Mouse (Mus musculus) liver, embryonic 12.5 days (tissue): ENCODE measurements around the gene Ltbp1. TPM values are rescaled to one million over a fixed set of nuclear protein-coding genes. Genes with fewer than 3 reads are reported as not detected.

Experiments
- ATAC-seq: fragments of 200-750 bp; cut with Nextera tagmentation; 2 replicates; pipeline ENCODE4 v1.8.0; 2017; ENCODE audit warnings: moderate number of reproducible peaks, mild to moderate bottlenecking, moderate library complexity
- H3K27ac ChIP-seq: fragments of 300-500 bp; sonication (generic); 2 replicates; pipeline ENCODE4 v1.5.1; 2016; ENCODE audit warnings: mild to moderate bottlenecking
- H3K27me3 ChIP-seq: fragments of 300-500 bp; sonication (generic); replicated peaks from 2 replicates; pipeline ENCODE4 v1.6.1; 2016; ENCODE audit warnings: mild to moderate bottlenecking, moderate library complexity
- H3K36me3 ChIP-seq: fragments of 300-500 bp; sonication (generic); 2 replicates; pipeline ENCODE4 v1.6.1; 2016; ENCODE audit warnings: mild to moderate bottlenecking, moderate library complexity
- H3K4me1 ChIP-seq: fragments of 300-500 bp; sonication (generic); 2 replicates; pipeline ENCODE4 v1.6.1; 2016
- H3K4me2 ChIP-seq: fragments of 300-500 bp; sonication (generic); 2 replicates; pipeline ENCODE4 v1.6.1; 2016; ENCODE audit warnings: mild to moderate bottlenecking, moderate library complexity
- H3K4me3 ChIP-seq: fragments of 300-500 bp; sonication (generic); 2 replicates; pipeline ENCODE4 v1.5.1; 2016; ENCODE audit warnings: mild to moderate bottlenecking, moderate library complexity
- H3K9ac ChIP-seq: fragments of 300-500 bp; sonication (generic); 2 replicates; pipeline ENCODE4 v1.6.1; 2016; ENCODE audit warnings: mild to moderate bottlenecking, moderate library complexity
- H3K9me3 ChIP-seq: fragments of 300-500 bp; sonication (generic); replicated peaks from 2 replicates; pipeline ENCODE4 v1.6.1; 2016; ENCODE audit warnings: mild to moderate bottlenecking, moderate library complexity
- WGBS: fragments of 180-500 bp; shearing (Covaris S2); methylation state at CpG from one replicate; pipeline ENCODE4 v1.1.7; 2016; ENCODE audit not compliant: insufficient replicate concordance; 5-methylcytosine and 5-hydroxymethylcytosine counted together
- polyA plus RNA-seq: library from polyadenylated mRNA; unstranded; fragments of >200 nt; fragmentation: Nextera tagmentation; extraction: Ambion mirVana; gene quantifications from 2 replicates; pipeline ENCODE4 v1.2.1, GENCODE M21; 2016

The Ltbp1 gene
- polyA plus RNA-seq, 1 experiment from 2014 or later, result 7.4 TPM

DNA sequence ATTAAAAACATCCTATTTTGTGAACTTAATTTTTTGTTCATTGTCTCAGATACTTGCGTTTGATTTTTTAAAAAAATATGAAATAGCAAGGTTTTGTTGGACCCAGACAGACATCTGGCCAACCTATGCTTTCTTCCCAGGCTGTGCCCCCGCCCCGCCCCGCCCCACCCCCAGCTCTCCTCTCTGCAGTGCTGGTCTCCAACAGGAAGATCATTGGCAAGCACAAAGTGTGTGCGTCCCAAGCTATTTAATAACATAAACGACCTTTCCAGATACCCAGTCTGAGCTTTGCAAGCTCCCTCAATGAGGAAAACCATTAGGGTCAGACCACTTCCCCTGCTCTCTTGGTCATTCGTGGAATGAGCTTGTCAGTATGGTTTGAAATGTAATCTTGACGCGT is 330.3 kb downstream of the Ltbp1 start:
- WGBS, result 71% methylated on average over 9 of the region's 9 CpGs
- ATAC-seq, result no peak
- H3K9me3 ChIP-seq, result no peaks in the 10 kb centered on the region
- no peak overlapping the region for H3K9ac ChIP-seq
- H3K4me2 ChIP-seq, result no peak overlapping the region
- H3K27me3 ChIP-seq, result no peaks in the 10 kb centered on the region
- no peaks in the 10 kb centered on the region for H3K36me3 ChIP-seq
- H3K4me3 ChIP-seq, result no peak overlapping the region
- no peaks in the 10 kb centered on the region for H3K4me1 ChIP-seq
- H3K27ac ChIP-seq, result no peak overlapping the region

DNA sequence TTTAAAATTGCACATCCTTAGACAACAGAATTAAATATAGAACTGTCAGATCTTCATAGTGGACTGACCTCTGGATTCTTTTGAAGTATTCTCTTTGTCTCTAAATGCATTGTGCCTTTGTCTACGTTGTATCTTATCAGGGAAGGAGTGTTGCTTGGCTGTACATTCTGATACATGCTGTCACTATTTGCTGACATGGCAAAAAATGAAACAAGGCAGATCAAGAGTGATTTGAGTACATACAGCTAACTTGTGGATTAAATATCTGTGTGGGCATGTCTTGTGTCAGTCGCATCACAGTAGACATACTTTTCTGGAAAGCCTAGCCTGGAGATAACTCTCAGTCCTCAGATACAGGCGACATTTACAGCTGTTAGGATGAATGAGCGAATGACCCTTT is 335.9 kb downstream of the Ltbp1 start:
- Histone ChIP-seq H3K4me2 (no peak overlapping the region), H3K27me3 (no peaks in the 10 kb centered on the region), H3K36me3 (no peaks in the 10 kb centered on the region), H3K4me1 (no peaks in the 10 kb centered on the region), H3K4me3 (no peak overlapping the region), H3K27ac (no peak overlapping the region), H3K9ac (no peak overlapping the region), H3K9me3 (no peaks in the 10 kb centered on the region)
- no peak for ATAC-seq
- WGBS, result 62% methylated on average over 4 of the region's 4 CpGs

DNA sequence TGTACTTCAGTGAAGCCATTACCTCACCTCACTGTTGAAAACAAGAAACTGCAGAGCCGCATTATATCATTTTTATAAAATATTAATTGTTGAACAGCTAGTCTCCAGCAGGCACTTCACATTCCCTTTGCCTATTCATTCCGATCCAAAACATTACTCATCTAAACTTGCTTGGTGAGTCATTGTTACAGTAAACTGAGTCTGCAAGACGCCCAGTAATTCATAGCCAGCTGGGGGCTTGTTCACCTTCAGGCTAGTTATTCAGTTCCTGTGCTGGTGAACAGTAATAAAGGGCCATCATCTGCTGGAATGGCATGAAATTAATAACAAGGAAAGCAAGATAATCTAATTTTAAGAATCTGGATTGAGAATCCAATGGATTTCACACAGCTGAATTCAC is 339.7 kb downstream of the Ltbp1 start:
- no peak overlapping the region for H3K9ac ChIP-seq
- H3K36me3 ChIP-seq, result peaks cover 4% of the 10 kb centered on the region; the same call in 1 of the 2 replicates
- H3K27me3 ChIP-seq, result no peaks in the 10 kb centered on the region
- H3K4me2 ChIP-seq, result no peak overlapping the region
- H3K4me3 ChIP-seq, result no peak overlapping the region
- H3K27ac ChIP-seq, result no peak overlapping the region
- ATAC-seq, result no peak
- WGBS, result 81% methylated on average over 3 of the region's 3 CpGs
- no peaks in the 10 kb centered on the region for H3K4me1 ChIP-seq
- peaks cover 7% of the 10 kb centered on the region; the same call in 1 of the 2 replicates for H3K9me3 ChIP-seq

DNA sequence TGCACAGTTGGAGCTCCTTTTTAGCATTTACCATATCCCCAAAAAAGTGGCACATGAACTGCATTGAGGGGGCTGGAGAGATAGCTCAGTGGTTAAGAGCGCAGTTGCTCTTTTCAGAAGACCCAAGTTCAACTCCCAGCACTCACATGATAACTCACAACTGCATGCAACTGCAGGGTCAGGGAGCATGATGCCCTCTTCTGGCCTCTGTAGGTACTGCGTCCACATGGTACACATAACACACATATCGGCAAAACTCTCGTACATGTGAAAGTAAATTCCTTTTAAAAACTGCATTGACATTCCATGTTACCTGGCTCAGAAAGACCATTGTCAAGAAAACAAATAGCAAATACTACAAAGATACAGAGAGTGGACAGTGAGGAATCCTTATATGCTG is 342.0 kb downstream of the Ltbp1 start:
- ATAC-seq, result no peak

DNA sequence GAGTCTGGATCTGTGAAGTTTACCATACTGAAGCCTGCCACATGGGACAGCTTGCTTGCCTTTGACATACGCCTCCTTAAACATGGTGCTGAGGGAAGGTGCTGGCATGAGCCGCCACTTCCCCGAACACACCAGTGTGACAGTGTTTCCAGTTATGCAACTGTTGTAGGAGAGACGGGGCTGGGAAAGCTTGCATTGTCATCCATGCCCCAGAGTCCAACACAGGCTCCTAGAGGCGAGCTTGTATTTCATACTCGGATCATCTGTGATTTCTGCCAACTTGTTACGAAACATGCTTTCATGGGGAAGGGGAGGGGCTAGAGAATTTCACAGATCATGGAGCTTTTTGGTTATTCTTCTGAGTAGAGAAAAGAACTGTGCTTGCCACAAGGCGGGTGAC is 343.7 kb downstream of the Ltbp1 start:
- Histone ChIP-seq H3K4me1 (no peaks in the 10 kb centered on the region), H3K4me2 (no peak overlapping the region), H3K27ac (no peak overlapping the region), H3K9ac (no peak overlapping the region), H3K4me3 (no peak overlapping the region), H3K27me3 (no peaks in the 10 kb centered on the region), H3K9me3 (peaks cover 7% of the 10 kb centered on the region; the same call in 1 of the 2 replicates), H3K36me3 (peaks cover 4% of the 10 kb centered on the region; the same call in 1 of the 2 replicates)
- WGBS, result 73% methylated on average over 8 of the region's 8 CpGs
- ATAC-seq, result no peak

More for the DNA sequence above, 342.0 kb downstream of the Ltbp1 start:
- 90% methylated on average over 4 of the region's 4 CpGs for WGBS
- no peak overlapping the region for H3K4me3 ChIP-seq
- H3K27me3 ChIP-seq, result no peaks in the 10 kb centered on the region
- no peak overlapping the region for H3K4me2 ChIP-seq
- H3K9me3 ChIP-seq, result peaks cover 7% of the 10 kb centered on the region; the same call in 1 of the 2 replicates
- H3K9ac ChIP-seq, result no peak overlapping the region
- H3K27ac ChIP-seq, result no peak overlapping the region
- no peaks in the 10 kb centered on the region for H3K4me1 ChIP-seq
- H3K36me3 ChIP-seq, result peaks cover 4% of the 10 kb centered on the region; the same call in 1 of the 2 replicates

DNA sequence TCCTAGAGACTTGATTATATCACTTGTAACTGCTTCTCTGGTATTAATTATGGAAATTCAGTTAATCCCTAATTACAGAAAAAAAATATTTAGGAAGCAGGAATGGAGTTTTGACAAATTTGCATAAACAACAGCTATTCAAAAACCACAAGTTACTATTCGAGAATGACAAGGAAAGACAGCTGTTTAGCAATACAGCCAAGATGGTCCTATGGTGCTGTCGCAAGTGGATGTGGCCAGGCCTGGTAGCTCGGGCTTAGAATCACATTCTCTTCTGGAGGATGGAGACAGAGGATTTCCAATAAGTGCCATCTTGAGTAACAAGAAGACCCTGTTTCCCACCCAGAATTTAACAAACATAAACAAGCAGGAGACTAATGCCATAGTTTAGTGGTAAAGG is 344.2 kb downstream of the Ltbp1 start:
- no peak for ATAC-seq
- Histone ChIP-seq H3K27me3 (no peaks in the 10 kb centered on the region), H3K36me3 (peaks cover 4% of the 10 kb centered on the region; the same call in 1 of the 2 replicates), H3K9me3 (peaks cover 7% of the 10 kb centered on the region; the same call in 1 of the 2 replicates), H3K4me2 (no peak overlapping the region), H3K4me1 (no peaks in the 10 kb centered on the region), H3K4me3 (no peak overlapping the region), H3K27ac (no peak overlapping the region), H3K9ac (no peak overlapping the region)
- WGBS, result 68% methylated on average over 3 of the region's 3 CpGs

DNA sequence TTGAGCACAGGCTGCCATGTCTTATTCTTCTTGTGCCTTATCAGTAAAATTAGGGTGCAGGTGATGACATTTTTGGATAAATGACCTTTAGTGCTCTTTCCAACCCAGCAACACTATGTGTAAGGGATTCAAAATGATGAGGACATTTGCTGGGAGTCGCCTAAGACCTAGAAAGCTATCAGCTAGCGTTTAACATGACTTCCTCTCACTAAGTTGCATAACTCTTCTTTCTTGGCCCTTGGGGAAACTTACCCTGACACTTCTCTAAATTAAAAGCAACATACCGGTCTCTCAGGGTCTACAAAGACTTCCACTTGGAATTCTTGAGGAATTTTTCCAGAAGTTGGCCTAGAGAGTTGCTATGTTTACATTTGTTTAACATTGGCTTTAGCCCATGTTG is 348.0 kb downstream of the Ltbp1 start:
- 45% methylated on average over 3 of the region's 3 CpGs for WGBS
- Histone ChIP-seq H3K4me2 (no peak overlapping the region), H3K27me3 (no peaks in the 10 kb centered on the region), H3K9ac (no peak overlapping the region), H3K36me3 (no peaks in the 10 kb centered on the region), H3K27ac (no peak overlapping the region), H3K9me3 (no peaks in the 10 kb centered on the region), H3K4me3 (no peak overlapping the region), H3K4me1 (no peaks in the 10 kb centered on the region)
- no peak for ATAC-seq

DNA sequence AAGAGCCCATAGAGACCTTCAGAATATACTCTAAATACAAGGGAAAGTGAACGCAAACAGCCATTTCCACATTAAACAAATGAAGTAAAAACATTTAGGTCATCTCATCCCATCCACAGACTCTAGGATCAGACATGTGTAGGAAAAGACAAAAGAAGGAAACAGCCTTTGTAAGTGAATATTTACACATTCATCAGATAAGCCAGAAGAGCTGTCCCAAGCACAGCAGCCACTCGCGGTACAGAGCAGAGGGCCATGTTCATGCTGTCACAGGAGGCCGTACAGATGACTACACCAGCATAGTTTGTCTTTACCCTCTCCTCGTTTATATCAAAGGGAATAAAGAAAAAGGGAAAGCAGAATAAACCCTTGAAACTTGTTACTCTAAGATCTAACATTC is 350.1 kb downstream of the Ltbp1 start:
- 65% methylated on average over 5 of the region's 5 CpGs for WGBS
- Histone ChIP-seq H3K36me3 (no peaks in the 10 kb centered on the region), H3K4me1 (no peaks in the 10 kb centered on the region), H3K27ac (no peak overlapping the region), H3K4me2 (no peak overlapping the region), H3K9me3 (no peaks in the 10 kb centered on the region), H3K4me3 (no peak overlapping the region), H3K27me3 (no peaks in the 10 kb centered on the region), H3K9ac (no peak overlapping the region)
- ATAC-seq, result no peak

DNA sequence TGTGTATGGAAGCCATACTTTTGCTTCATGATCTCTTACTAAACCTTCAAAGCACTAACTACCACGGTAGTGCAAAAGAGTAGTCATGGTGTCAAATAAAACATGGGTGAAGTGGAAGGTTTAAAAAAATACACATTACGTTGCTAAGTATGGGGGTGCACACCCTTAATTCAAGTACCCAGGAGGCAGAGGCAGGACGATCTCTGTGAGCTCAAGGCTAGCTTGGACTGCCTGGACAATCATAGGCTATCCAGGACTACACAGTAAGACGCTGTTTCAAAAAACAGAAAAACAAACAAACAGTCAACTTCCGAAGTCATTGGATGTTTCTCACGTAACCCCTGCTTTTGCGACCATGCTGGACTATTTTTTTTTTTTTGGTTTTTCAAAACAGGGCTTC is 354.7 kb downstream of the Ltbp1 start:
- no peak overlapping the region for H3K4me3 ChIP-seq
- 0 out of 2 replicates have a peak, but pooled peaks cover 5% of the 10 kb centered on the region for H3K36me3 ChIP-seq
- ATAC-seq, result no peak
- H3K27me3 ChIP-seq, result no peaks in the 10 kb centered on the region
- no peaks in the 10 kb centered on the region for H3K4me1 ChIP-seq
- H3K9me3 ChIP-seq, result no peaks in the 10 kb centered on the region
- H3K4me2 ChIP-seq, result no peak overlapping the region
- H3K27ac ChIP-seq, result no peak overlapping the region
- WGBS, result 71% methylated on average over 7 of the region's 7 CpGs
- no peak overlapping the region for H3K9ac ChIP-seq

DNA sequence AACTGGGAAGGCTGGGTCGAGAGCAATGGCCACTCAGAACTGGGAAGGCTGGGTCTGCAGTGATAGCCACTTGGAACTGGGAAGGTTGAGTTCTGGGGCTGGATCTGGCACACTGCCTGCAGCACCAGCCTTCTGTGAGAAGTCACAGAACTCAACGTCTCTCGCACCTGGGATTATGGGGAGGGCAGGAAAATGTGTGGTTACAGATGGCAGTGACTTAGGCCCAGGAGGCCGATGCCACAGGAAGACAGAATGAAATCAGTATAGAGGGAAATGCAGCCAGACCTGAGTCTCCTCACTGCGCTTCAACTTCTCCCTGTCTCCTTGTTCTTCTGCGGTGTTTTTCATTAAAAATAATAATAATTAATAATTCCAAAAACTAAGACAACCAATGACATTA is 361.0 kb downstream of the Ltbp1 start:
- H3K27me3 ChIP-seq, result no peaks in the 10 kb centered on the region
- no peaks in the 10 kb centered on the region for H3K9me3 ChIP-seq
- no peak overlapping the region for H3K4me2 ChIP-seq
- WGBS, result 77% methylated on average over 6 of the region's 6 CpGs
- H3K9ac ChIP-seq, result no peak overlapping the region
- 0 out of 2 replicates have a peak, but pooled peaks cover 5% of the 10 kb centered on the region for H3K36me3 ChIP-seq
- H3K4me1 ChIP-seq, result no peaks in the 10 kb centered on the region
- H3K27ac ChIP-seq, result no peak overlapping the region
- ATAC-seq, result no peak
- no peak overlapping the region for H3K4me3 ChIP-seq

DNA sequence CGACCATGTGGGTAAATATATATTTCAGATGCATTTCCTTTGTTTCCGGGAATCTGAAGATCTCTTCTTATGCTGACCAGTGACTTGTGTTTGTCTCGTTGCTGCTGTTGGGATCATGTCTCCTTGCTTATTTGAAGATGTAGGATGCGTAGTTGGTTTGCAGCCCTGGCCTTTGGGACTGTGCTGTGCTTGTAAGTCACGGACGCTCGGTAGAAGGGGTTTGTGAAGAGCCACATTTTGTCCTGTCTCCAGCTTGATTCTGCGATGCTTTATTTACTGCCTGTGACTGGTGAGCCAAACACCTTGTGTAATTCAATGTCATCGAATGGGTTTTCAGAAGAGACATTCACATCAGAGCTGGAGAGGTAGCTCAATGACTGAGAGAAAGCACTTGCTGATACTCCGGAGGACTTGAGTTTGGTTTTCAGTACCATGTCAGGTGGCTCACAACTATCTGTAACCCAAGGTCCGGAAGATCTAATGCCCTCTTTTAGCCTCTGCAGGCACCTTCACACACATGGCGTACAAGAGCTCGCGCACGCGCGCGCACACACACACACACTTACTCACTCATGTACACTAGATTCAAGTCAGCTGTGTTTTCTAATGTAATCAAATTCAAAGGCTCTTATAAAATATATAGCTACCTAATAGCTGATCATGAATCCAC is 362.3 kb downstream of the Ltbp1 start:
- 85% methylated on average over 18 of the region's 18 CpGs for WGBS
- Histone ChIP-seq H3K4me2 (no peak overlapping the region), H3K4me3 (no peak overlapping the region), H3K27me3 (no peaks in the 10 kb centered on the region), H3K36me3 (0 out of 2 replicates have a peak, but pooled peaks cover 5% of the 10 kb centered on the region), H3K27ac (no peak overlapping the region), H3K9ac (no peak overlapping the region), H3K9me3 (no peaks in the 10 kb centered on the region), H3K4me1 (no peaks in the 10 kb centered on the region)
- no peak for ATAC-seq

DNA sequence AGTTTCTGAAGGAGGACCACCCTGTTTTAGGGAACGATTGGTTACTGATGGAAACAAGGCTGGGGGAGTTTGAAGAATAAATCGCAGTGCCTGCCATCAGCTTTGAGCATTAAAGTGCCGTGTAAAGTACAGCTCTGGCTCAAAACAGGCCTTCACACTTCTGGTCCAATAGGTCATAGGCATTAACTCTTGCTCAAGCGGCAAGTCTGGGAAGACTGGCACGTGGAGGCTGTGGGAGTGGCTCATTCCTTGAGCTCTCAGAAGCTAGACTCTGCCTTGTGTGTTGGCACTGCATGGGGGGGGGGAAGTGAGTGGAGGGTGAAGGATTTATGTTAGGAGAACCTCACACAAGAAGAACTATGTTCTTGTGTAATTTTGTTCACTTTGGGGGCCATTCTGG is 363.2 kb downstream of the Ltbp1 start:
- Histone ChIP-seq H3K27ac (no peak overlapping the region), H3K9me3 (no peaks in the 10 kb centered on the region), H3K9ac (no peak overlapping the region), H3K4me2 (no peak overlapping the region), H3K4me3 (no peak overlapping the region), H3K36me3 (0 out of 2 replicates have a peak, but pooled peaks cover 5% of the 10 kb centered on the region), H3K4me1 (no peaks in the 10 kb centered on the region), H3K27me3 (no peaks in the 10 kb centered on the region)
- no peak for ATAC-seq
- 69% methylated on average over 5 of the region's 5 CpGs for WGBS

DNA sequence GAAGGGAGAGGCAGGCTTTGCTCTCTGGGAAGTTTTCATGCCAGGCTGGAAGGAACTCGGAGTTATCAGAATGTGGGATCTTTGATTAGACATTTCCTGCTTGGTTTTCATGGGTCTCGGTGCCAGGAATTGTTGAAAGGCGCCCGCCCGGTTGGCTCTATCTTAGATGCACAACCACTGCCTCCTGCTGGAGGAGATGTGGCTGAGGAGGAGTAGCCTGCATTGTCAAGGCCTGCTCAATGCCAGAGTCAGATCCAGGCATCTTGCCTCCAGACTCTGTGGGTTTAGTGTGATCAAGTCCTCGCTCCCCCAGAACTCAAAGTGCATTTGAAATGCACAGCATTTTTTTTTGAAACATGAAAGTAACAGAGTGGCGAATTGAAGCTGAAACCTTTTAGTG is 364.0 kb downstream of the Ltbp1 start:
- H3K9me3 ChIP-seq, result no peaks in the 10 kb centered on the region
- no peak overlapping the region for H3K4me2 ChIP-seq
- H3K27me3 ChIP-seq, result no peaks in the 10 kb centered on the region
- no peak for ATAC-seq
- 34% methylated on average over 7 of the region's 7 CpGs for WGBS
- no peaks in the 10 kb centered on the region for H3K4me1 ChIP-seq
- no peak overlapping the region for H3K27ac ChIP-seq
- no peak overlapping the region for H3K9ac ChIP-seq
- H3K36me3 ChIP-seq, result 0 out of 2 replicates have a peak, but pooled peaks cover 2% of the 10 kb centered on the region
- no peak overlapping the region for H3K4me3 ChIP-seq
